Mouse (Mus musculus): ENCODE measurements around the gene Ces1d.

DNA sequence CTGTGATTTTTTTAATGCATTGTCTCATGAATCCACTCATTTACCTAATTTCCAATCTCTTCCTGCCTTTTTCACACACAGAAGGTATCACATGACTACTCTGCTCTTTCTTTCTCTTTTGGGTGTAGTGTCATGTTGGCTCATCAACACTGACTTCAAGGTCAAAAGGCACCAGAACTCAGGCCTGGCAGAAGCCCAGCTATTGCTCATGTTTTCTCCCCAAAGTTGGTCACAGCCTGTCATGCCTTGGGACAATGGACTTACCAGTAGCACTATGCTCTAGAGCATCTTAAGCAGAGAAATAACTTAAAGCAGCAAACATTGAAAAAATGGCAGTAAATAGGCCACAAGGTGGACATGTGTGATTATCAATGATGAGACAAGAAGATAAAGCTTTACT, 13.5 kb upstream of the Ces1d start:
- TF ChIP-seq CTCF (IDR thresholded peaks at IDR 0.05; ENCODE audit: control insufficient read depth, insufficient read depth, low read length) (no peak), POLR2A (IDR thresholded peaks at IDR 0.05; ENCODE audit: borderline replicate concordance, control insufficient read depth, low read depth, low read length) (no peak)

Data from bone marrow, adult 2 months (tissue).